Mouse (Mus musculus) myocyte (in vitro differentiated cells): Measurements from ENCODE around the gene Traip. TPM values are rescaled to one million over a fixed set of nuclear protein-coding genes. Genes with fewer than 3 reads are reported as not detected.

Source experiments
- H3K27me3 ChIP-seq: one replicate; pipeline ENCODE4 v1.6.1; 2011; ENCODE audit not compliant: control insufficient read depth, insufficient read depth, insufficient read length
- H3K36me3 ChIP-seq: one replicate; pipeline ENCODE4 v1.6.1; 2011; ENCODE audit not compliant: control insufficient read depth, insufficient read depth
- H3K4me2 ChIP-seq: one replicate; pipeline ENCODE4 v1.6.1; 2011; ENCODE audit warnings: low read depth, control low read depth
- H3K4me3 ChIP-seq: one replicate; pipeline ENCODE4 v1.5.1; 2011; ENCODE audit warnings: mild to moderate bottlenecking, control low read depth, moderate library complexity
- H3K79me2 ChIP-seq: one replicate; pipeline ENCODE4 v1.6.1; 2011; ENCODE audit not compliant: control insufficient read depth, insufficient read depth
- H3ac ChIP-seq: one replicate; pipeline ENCODE4 v1.6.1; 2011; ENCODE audit not compliant: control insufficient read depth, insufficient read length
- CEBPB ChIP-seq: IDR thresholded peaks from 2 replicates; pipeline ENCODE4 v1.6.1; 2011; ENCODE audit warnings: mild to moderate bottlenecking, moderate library complexity; ENCODE audit not compliant: poor library complexity, insufficient read depth, severe bottlenecking
- E2F4 ChIP-seq: IDR thresholded peaks from one replicate; pipeline ENCODE4 v1.6.1; 2011; ENCODE audit warnings: mild to moderate bottlenecking, control low read depth, moderate library complexity; ENCODE audit not compliant: insufficient read depth
- MAX ChIP-seq: IDR thresholded peaks from one replicate; pipeline ENCODE4 v1.6.1; 2011; ENCODE audit warnings: low read depth, mild to moderate bottlenecking, control low read depth
- MYOD1 ChIP-seq, 3 experiments: IDR thresholded peaks; one replicate each; pipeline ENCODE4 v1.6.1; 2011; ENCODE audit warnings: control low read depth in 2 of 3, low read depth in 2 of 3, mild to moderate bottlenecking in 2 of 3, moderate library complexity in 1 of 3; ENCODE audit not compliant: insufficient read length in 2 of 3, control insufficient read depth in 1 of 3
- MYOG ChIP-seq, 3 experiments: IDR thresholded peaks; one replicate each; pipeline ENCODE4 v1.6.1; 2011; ENCODE audit warnings: control low read depth in 2 of 3, low read depth in 2 of 3, mild to moderate bottlenecking in 2 of 3; ENCODE audit not compliant: insufficient read length in 2 of 3, control insufficient read depth in 1 of 3, insufficient read depth in 1 of 3
- POLR2A ChIP-seq: IDR thresholded peaks from one replicate; pipeline ENCODE4 v1.6.1; 2011; ENCODE audit warnings: low read depth, mild to moderate bottlenecking, control low read depth, moderate library complexity; ENCODE audit not compliant: insufficient read length
- POLR2AphosphoS2 ChIP-seq: IDR thresholded peaks from one replicate; pipeline ENCODE4 v1.6.1; 2011; ENCODE audit warnings: low read depth, control low read depth; ENCODE audit not compliant: insufficient read length
- REST ChIP-seq: IDR thresholded peaks from one replicate; pipeline ENCODE4 v1.6.1; 2011; ENCODE audit warnings: mild to moderate bottlenecking, control low read depth, moderate library complexity; ENCODE audit not compliant: insufficient read depth, insufficient read length
- SRF ChIP-seq: IDR thresholded peaks from one replicate; pipeline ENCODE4 v1.6.1; 2011; ENCODE audit warnings: low read depth; ENCODE audit not compliant: control insufficient read depth, insufficient read length
- TCF12 ChIP-seq: IDR thresholded peaks from one replicate; pipeline ENCODE4 v1.6.1; 2011; ENCODE audit warnings: mild to moderate bottlenecking, control low read depth; ENCODE audit not compliant: poor library complexity, insufficient read depth, severe bottlenecking
- TCF3 ChIP-seq: IDR thresholded peaks from one replicate; pipeline ENCODE4 v1.6.1; 2011; ENCODE audit warnings: low read depth, control low read depth; ENCODE audit not compliant: insufficient read length
- USF1 ChIP-seq: IDR thresholded peaks from one replicate; pipeline ENCODE4 v1.6.1; 2011; ENCODE audit warnings: low read depth, mild to moderate bottlenecking, control low read depth, moderate library complexity
- polyA plus RNA-seq: library from polyadenylated mRNA; unstranded; fragments of >200 nt; fragmentation: generic; extraction: Trizol; gene quantifications from one replicate; pipeline ENCODE4 v1.2.1, GENCODE M21; 2012; ENCODE audit warnings: missing spikeins

The Traip gene
- polyA plus RNA-seq, 1 experiment = 4.7 TPM

GRCm38 (mm10) chr9:107936831-107937230 lies 13.1 kb upstream of the Traip start:
- Histone ChIP-seq H3ac (no peak overlapping the region), H3K79me2 (no peaks in the 10 kb centered on the region), H3K4me3 (no peak overlapping the region), H3K27me3 (peaks cover 38% of the 10 kb centered on the region), H3K4me2 (no peak overlapping the region), H3K36me3 (no peaks in the 10 kb centered on the region)
- TF ChIP-seq TCF12 (no peak), USF1 (no peak), REST (no peak), MYOG (IDR thresholded peaks at IDR 0.05; ENCODE audit: control insufficient read depth in 1 of 3, insufficient read depth in 1 of 3, insufficient read length in 2 of 3, low read depth in 2 of 3) (no peak), E2F4 (no peak), SRF (no peak), MYOD1 (IDR thresholded peaks at IDR 0.05; ENCODE audit: control insufficient read depth in 1 of 3, insufficient read length in 2 of 3, low read depth in 2 of 3) (no peak), CEBPB (no peak), POLR2AphosphoS2 (no peak), MAX (no peak), TCF3 (no peak), POLR2A (no peak)

GRCm38 (mm10) chr9:107947241-107948194 lies 2.4 kb upstream of the Traip start:
- Histone ChIP-seq H3K79me2 (peaks cover 12% of the 10 kb centered on the region), H3ac (no peak overlapping the region), H3K36me3 (no peaks in the 10 kb centered on the region), H3K4me2 (peak overlapping the region; percentile 69), H3K4me3 (no peak overlapping the region), H3K27me3 (no peaks in the 10 kb centered on the region)
- no peak for TF ChIP-seq POLR2AphosphoS2
- TF ChIP-seq SRF = no peak
- no peak for TF ChIP-seq USF1
- TF ChIP-seq POLR2A = peak; percentile 40
- TF ChIP-seq TCF12 = no peak
- peak in 2 of 3 experiments; percentile 62 to 76 for TF ChIP-seq MYOD1 (IDR thresholded peaks at IDR 0.05; ENCODE audit: control insufficient read depth in 1 of 3, insufficient read length in 2 of 3, low read depth in 2 of 3)
- TF ChIP-seq CEBPB = no peak
- peak in 1 of 3 experiments; percentile 32 for TF ChIP-seq MYOG (IDR thresholded peaks at IDR 0.05; ENCODE audit: control insufficient read depth in 1 of 3, insufficient read depth in 1 of 3, insufficient read length in 2 of 3, low read depth in 2 of 3)
- peak; percentile 32 for TF ChIP-seq TCF3
- TF ChIP-seq E2F4 = no peak
- no peak for TF ChIP-seq REST
- no peak for TF ChIP-seq MAX

- no peak for TF ChIP-seq REST
- no peak for TF ChIP-seq USF1
- TF ChIP-seq MAX = no peak
- no peak for TF ChIP-seq TCF12
- TF ChIP-seq TCF3 = no peak
- TF ChIP-seq POLR2AphosphoS2 = no peak
- no peak for TF ChIP-seq CEBPB
- TF ChIP-seq POLR2A = no peak
- TF ChIP-seq MYOD1 (IDR thresholded peaks at IDR 0.05; ENCODE audit: control insufficient read depth in 1 of 3, insufficient read length in 2 of 3, low read depth in 2 of 3) = no peak
- no peak for TF ChIP-seq SRF
- Histone ChIP-seq H3ac (no peak overlapping the region), H3K79me2 (peaks cover 28% of the 10 kb centered on the region), H3K4me2 (no peak overlapping the region), H3K27me3 (no peaks in the 10 kb centered on the region), H3K4me3 (no peak overlapping the region), H3K36me3 (no peaks in the 10 kb centered on the region)
Measured at GRCm38 (mm10) chr9:107949184-107949921, 583 bp upstream of the Traip start.

- H3K4me3 ChIP-seq = peak overlapping the region; percentile 70
- TF ChIP-seq MYOG (IDR thresholded peaks at IDR 0.05; ENCODE audit: control insufficient read depth in 1 of 3, insufficient read depth in 1 of 3, insufficient read length in 2 of 3, low read depth in 2 of 3) (no peak), MAX (no peak), E2F4 (peak; percentile 99), POLR2AphosphoS2 (peak; percentile 61), USF1 (no peak), POLR2A (peak; percentile 71), REST (no peak)
- H3K27me3 ChIP-seq = no peaks in the 10 kb centered on the region
- peak overlapping the region; percentile 84 for H3K4me2 ChIP-seq
- peak overlapping the region; percentile 18 for H3ac ChIP-seq
- H3K79me2 ChIP-seq = peaks cover 31% of the 10 kb centered on the region
- no peaks in the 10 kb centered on the region for H3K36me3 ChIP-seq
Measured at GRCm38 (mm10) chr9:107950460-107951355, 772 bp downstream of the Traip start.
